23 mouse cellular contexts compared by ENCODE assay signal in genomic region chr13:37776675-37777074, GRCm38 (mm10). TPM values are rescaled to one million over a fixed set of nuclear protein-coding genes. Genes with fewer than 3 reads are reported as not detected.
DNase-seq lines count a peak whose midpoint lies in the region; ATAC-seq and TF ChIP-seq lines count a peak whose summit lies in the region.
"Had no signal": no experiment of that assay in that cellular context is flagged by ENCODE, and none has a peak within 500 bp of the region (broad histone marks: within the 10 kb centered on the region; RNA-seq: fewer than 3 reads in every experiment).

No protein-coding gene starts in this region.

- H3K27ac ChIP-seq in liver, adult 2 months (replicated peaks; ENCODE audit: insufficient read depth, low read depth, low read length) = no peak overlapping the region
- H3K27ac ChIP-seq in liver, embryonic 12.5 days = no peak overlapping the region
- H3K27ac ChIP-seq: embryonic facial prominence, embryonic 12.5 days; embryonic facial prominence, embryonic 15.5 days; forebrain, embryonic 12.5 days; forebrain, embryonic 15.5 days; heart, adult 2 months; heart, embryonic 10.5 days; heart, embryonic 13.5 days; hindbrain, embryonic 12.5 days; hindbrain, embryonic 15.5 days had no signal

- no peaks in the 10 kb centered on the region for H3K9me3 ChIP-seq in liver, embryonic 12.5 days (replicated peaks)
- H3K9me3 ChIP-seq: embryonic facial prominence, embryonic 12.5 days; embryonic facial prominence, embryonic 15.5 days; forebrain, embryonic 12.5 days; forebrain, embryonic 15.5 days; heart, embryonic 10.5 days; heart, embryonic 13.5 days; hindbrain, embryonic 12.5 days; hindbrain, embryonic 15.5 days had no signal

- H3K4me2 ChIP-seq in liver, embryonic 12.5 days = no peak overlapping the region
- peak overlapping the region; percentile 65 for H3K4me2 ChIP-seq in myocyte (ENCODE audit: low read depth)
- H3K4me2 ChIP-seq: embryonic facial prominence, embryonic 12.5 days; embryonic facial prominence, embryonic 15.5 days; forebrain, embryonic 12.5 days; forebrain, embryonic 15.5 days; heart, embryonic 13.5 days; hindbrain, embryonic 12.5 days had no signal

- no peaks in the 10 kb centered on the region for H3K27me3 ChIP-seq in liver, adult 2 months (ENCODE audit: control insufficient read depth, insufficient read depth, low read length)
- H3K27me3 ChIP-seq in liver, embryonic 12.5 days (replicated peaks) = peaks cover 33% of the 10 kb centered on the region
- no peaks in the 10 kb centered on the region for H3K27me3 ChIP-seq in myocyte (ENCODE audit: control insufficient read depth, insufficient read depth, insufficient read length)
- H3K27me3 ChIP-seq: embryonic facial prominence, embryonic 15.5 days had no signal

- DNase-seq in liver, adult 2 months (ENCODE audit: extremely low read depth, low read depth, low spot score) = peak; percentile 19
- DNase-seq in MEL-GATA-1-ER (ENCODE audit: extremely low read depth, low read depth) = peak; percentile 70
- DNase-seq in kidney, adult 9 months = no peak
- no peak for DNase-seq in urinary bladder, postnatal 10 days (ENCODE audit: low spot score)
- DNase-seq: adrenal gland, postnatal 14 days; cerebellum, adult 11 months; cerebellum, adult 2 months; cerebellum, adult 9-11 months; cerebellum, postnatal 25 days; gastrocnemius, postnatal 25 days; heart, adult 2 months had no signal

- no peak overlapping the region for H3K9ac ChIP-seq in liver, adult 2 months (ENCODE audit: low read depth, low read length)
- H3K9ac ChIP-seq in liver, embryonic 12.5 days = no peak overlapping the region
- H3K9ac ChIP-seq: embryonic facial prominence, embryonic 12.5 days; embryonic facial prominence, embryonic 15.5 days; forebrain, embryonic 12.5 days; forebrain, embryonic 15.5 days; heart, embryonic 13.5 days; hindbrain, embryonic 12.5 days; hindbrain, embryonic 15.5 days had no signal

- no peak for TF ChIP-seq POLR2A in liver, adult 2 months (IDR thresholded peaks at IDR 0.05; ENCODE audit: extremely low read depth, insufficient read depth, low read length)
- TF ChIP-seq POLR2A in myocyte (IDR thresholded peaks at IDR 0.05; ENCODE audit: insufficient read length, low read depth) = no peak

- no peaks in the 10 kb centered on the region for H3K36me3 ChIP-seq in liver, adult 2 months (ENCODE audit: control insufficient read depth, insufficient read depth, low read length)
- H3K36me3 ChIP-seq in liver, embryonic 12.5 days = no peaks in the 10 kb centered on the region
- no peaks in the 10 kb centered on the region for H3K36me3 ChIP-seq in myocyte (ENCODE audit: control insufficient read depth, insufficient read depth)
- H3K36me3 ChIP-seq: embryonic facial prominence, embryonic 12.5 days; embryonic facial prominence, embryonic 15.5 days; forebrain, embryonic 12.5 days; forebrain, embryonic 15.5 days; heart, embryonic 10.5 days; heart, embryonic 13.5 days; hindbrain, embryonic 12.5 days; hindbrain, embryonic 15.5 days had no signal

- H3K79me2 ChIP-seq in liver, adult 2 months (ENCODE audit: control insufficient read depth, insufficient read depth, low read length) = no peaks in the 10 kb centered on the region
- no peaks in the 10 kb centered on the region for H3K79me2 ChIP-seq in myocyte (ENCODE audit: control insufficient read depth, insufficient read depth)

- no peak for ATAC-seq in liver, embryonic 12.5 days
- ATAC-seq: CD4-positive, CD25-positive, alpha-beta regulatory T cell, adult 4 months; forebrain, embryonic 15.5 days had no signal

- TF ChIP-seq CTCF in liver, adult 2 months (IDR thresholded peaks at IDR 0.05; ENCODE audit: low read depth, low read length) = no peak

- no peak overlapping the region for H3K4me3 ChIP-seq in liver, adult 2 months (ENCODE audit: insufficient read depth, low read depth, low read length)
- H3K4me3 ChIP-seq in liver, embryonic 12.5 days = no peak overlapping the region
- H3K4me3 ChIP-seq in myocyte = no peak overlapping the region
- H3K4me3 ChIP-seq: embryonic facial prominence, embryonic 12.5 days; embryonic facial prominence, embryonic 15.5 days; erythroblast, embryonic 14.5 days; forebrain, embryonic 12.5 days; forebrain, embryonic 15.5 days; heart, adult 2 months; heart, embryonic 10.5 days; heart, embryonic 13.5 days; hindbrain, embryonic 12.5 days; hindbrain, embryonic 15.5 days had no signal

- H3ac ChIP-seq in myocyte (ENCODE audit: control insufficient read depth, insufficient read length) = no peak overlapping the region

- peaks cover 7% of the 10 kb centered on the region for H3K4me1 ChIP-seq in liver, adult 2 months (ENCODE audit: control insufficient read depth, insufficient read depth, low read length)
- H3K4me1 ChIP-seq in liver, embryonic 12.5 days = peaks cover 34% of the 10 kb centered on the region

TF ChIP-seq in myocyte, 11 proteins besides CTCF, POLR2A, EP300 and RAD21:
- TF ChIP-seq MAX (IDR thresholded peaks at IDR 0.05; ENCODE audit: low read depth) (no peak), E2F4 (IDR thresholded peaks at IDR 0.05; ENCODE audit: insufficient read depth) (no peak), POLR2AphosphoS2 (IDR thresholded peaks at IDR 0.05; ENCODE audit: insufficient read length, low read depth) (no peak), TCF3 (IDR thresholded peaks at IDR 0.05; ENCODE audit: insufficient read length, low read depth) (no peak), CEBPB (IDR thresholded peaks at IDR 0.05; ENCODE audit: insufficient read depth, poor library complexity, severe bottlenecking) (no peak), USF1 (IDR thresholded peaks at IDR 0.05; ENCODE audit: low read depth) (no peak), MYOG (IDR thresholded peaks at IDR 0.05; ENCODE audit: control insufficient read depth in 1 of 3, insufficient read depth in 1 of 3, insufficient read length in 2 of 3, low read depth in 2 of 3) (no peak), TCF12 (IDR thresholded peaks at IDR 0.05; ENCODE audit: insufficient read depth, poor library complexity, severe bottlenecking) (no peak), SRF (IDR thresholded peaks at IDR 0.05; ENCODE audit: control insufficient read depth, insufficient read length, low read depth) (no peak), MYOD1 (IDR thresholded peaks at IDR 0.05; ENCODE audit: control insufficient read depth in 1 of 3, insufficient read length in 2 of 3, low read depth in 2 of 3) (no peak), REST (IDR thresholded peaks at IDR 0.05; ENCODE audit: insufficient read depth, insufficient read length) (no peak)

RNA-seq across cellular contexts. Expression of gene Rreb1, which starts 1.5 kb away (rescaled TPM):
- total RNA-seq in liver, adult 2 months (2014; rRNA removed) = 9.0 and 11.7 TPM in 2 replicates
- polyA plus RNA-seq in liver, adult 2 months (2012; rRNA removed) = 12.4 and 13.6 TPM in 2 replicates
- polyA plus RNA-seq in liver, embryonic 12.5 days (2016; fragmentation: Nextera tagmentation; extraction: Ambion mirVana) = 8.8 and 10.2 TPM in 2 replicates
- 19.7 TPM for polyA plus RNA-seq in myocyte (2012; fragmentation: generic; extraction: Trizol)

Comparison
In these comparisons a context has a peak if more than half of its experiments do, and no peak if none do; other contexts are left out.
1. DNase-seq: peak in liver, adult 2 months (single experiment) and MEL-GATA-1-ER (single experiment); none in kidney, adult 9 months (single experiment) and urinary bladder, postnatal 10 days (single experiment).